Mouse (Mus musculus): ENCODE data around the gene Gm5737. TPM values are rescaled to one million over a fixed set of nuclear protein-coding genes. Genes with fewer than 3 reads are reported as not detected.
A peak's percentile ranks its signal among the peaks of the same experiment; 100 is the strongest.

Gm5737 gene
- polyA plus RNA-seq, 1 experiment = not detected

GRCm38 (mm10) chr7:120859854-120860253, 47.7 kb downstream of the Gm5737 start:
- no peak for DNase-seq
- 77% methylated on average over 11 of the region's 11 CpGs for WGBS
- no peak overlapping the region for H3K27ac ChIP-seq (ENCODE audit: insufficient read depth, low read depth, low read length)

DNA sequence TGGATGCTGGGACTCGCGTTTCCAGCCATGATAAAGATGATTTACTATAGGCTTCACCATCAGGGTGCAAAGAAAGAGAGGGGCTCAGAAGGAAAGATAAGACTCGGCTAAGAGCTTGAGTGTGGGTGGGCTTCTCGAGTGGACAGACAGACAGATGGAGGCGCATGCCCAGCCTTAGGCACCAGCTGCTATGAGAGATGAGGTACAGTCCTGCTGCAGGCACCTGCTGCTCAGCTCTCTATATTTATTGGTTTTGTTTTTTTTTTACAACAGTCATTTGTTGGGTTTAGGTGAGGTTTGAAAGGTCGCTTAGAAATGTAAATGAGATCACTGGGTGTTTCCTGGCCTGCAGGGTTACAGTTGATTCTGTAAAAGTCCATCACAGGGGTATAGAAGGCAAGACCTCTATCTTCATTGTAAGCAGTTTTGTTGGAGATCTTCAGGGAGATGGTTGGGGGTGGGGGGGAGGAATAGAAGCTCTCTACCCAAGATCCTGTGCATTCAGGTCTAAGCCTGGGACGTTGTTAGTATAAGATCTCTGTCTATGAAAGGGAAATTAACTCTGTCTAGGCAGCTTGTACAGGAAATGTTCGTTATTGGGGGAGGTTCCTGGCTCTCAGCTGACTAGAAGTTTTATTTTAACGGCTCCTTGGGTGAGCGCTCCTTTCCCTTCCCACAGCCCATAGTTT, 48.8 kb downstream of the Gm5737 start:
- no peak overlapping the region for H3K4me3 ChIP-seq (ENCODE audit: insufficient read depth, low read depth, low read length)
- 47% methylated on average over 10 of the region's 10 CpGs for WGBS
- no peak for DNase-seq

More at GRCm38 (mm10) chr7:120859854-120860253, 47.7 kb downstream of the Gm5737 start:
- Histone ChIP-seq H3K27me3 (replicated peaks; ENCODE audit: control insufficient read depth, insufficient read depth, low read length) (no peaks in the 10 kb centered on the region), H3K4me1 (ENCODE audit: control insufficient read depth, insufficient read depth, low read length) (no peaks in the 10 kb centered on the region), H3K4me3 (ENCODE audit: insufficient read depth, low read depth, low read length) (no peak overlapping the region), H3K36me3 (ENCODE audit: control insufficient read depth, insufficient read depth, low read length) (no peaks in the 10 kb centered on the region)
- no peak for TF ChIP-seq CTCF (conservative IDR thresholded peaks at IDR 0.05; ENCODE audit: insufficient read depth, insufficient read length, low read depth, low read length)
- TF ChIP-seq POLR2A (IDR thresholded peaks at IDR 0.05; ENCODE audit: low read depth, low read length) = no peak

GRCm38 (mm10) chr7:120861488-120862047, 49.4 kb downstream of the Gm5737 start:
- no peak for TF ChIP-seq CTCF (conservative IDR thresholded peaks at IDR 0.05; ENCODE audit: insufficient read depth, insufficient read length, low read depth, low read length)
- TF ChIP-seq POLR2A (IDR thresholded peaks at IDR 0.05; ENCODE audit: low read depth, low read length) = no peak
- no peak for DNase-seq
- Histone ChIP-seq H3K4me1 (ENCODE audit: control insufficient read depth, insufficient read depth, low read length) (no peaks in the 10 kb centered on the region), H3K36me3 (ENCODE audit: control insufficient read depth, insufficient read depth, low read length) (no peaks in the 10 kb centered on the region), H3K4me3 (ENCODE audit: insufficient read depth, low read depth, low read length) (no peak overlapping the region), H3K27ac (ENCODE audit: insufficient read depth, low read depth, low read length) (no peak overlapping the region), H3K27me3 (replicated peaks; ENCODE audit: control insufficient read depth, insufficient read depth, low read length) (no peaks in the 10 kb centered on the region)
- WGBS = 77% methylated on average over 2 of the region's 2 CpGs

More for the DNA sequence above, 48.8 kb downstream of the Gm5737 start:
- TF ChIP-seq POLR2A (IDR thresholded peaks at IDR 0.05; ENCODE audit: low read depth, low read length) (no peak), CTCF (conservative IDR thresholded peaks at IDR 0.05; ENCODE audit: insufficient read depth, insufficient read length, low read depth, low read length) (no peak)
- Histone ChIP-seq H3K27me3 (replicated peaks; ENCODE audit: control insufficient read depth, insufficient read depth, low read length) (no peaks in the 10 kb centered on the region), H3K27ac (ENCODE audit: insufficient read depth, low read depth, low read length) (no peak overlapping the region), H3K36me3 (ENCODE audit: control insufficient read depth, insufficient read depth, low read length) (no peaks in the 10 kb centered on the region), H3K4me1 (ENCODE audit: control insufficient read depth, insufficient read depth, low read length) (no peaks in the 10 kb centered on the region)

- H3K4me1 ChIP-seq (ENCODE audit: control insufficient read depth, insufficient read depth, low read length) = no peaks in the 10 kb centered on the region
- no peak overlapping the region for H3K4me3 ChIP-seq (ENCODE audit: insufficient read depth, low read depth, low read length)
- WGBS = 56% methylated on average over 3 of the region's 3 CpGs
- H3K27ac ChIP-seq (ENCODE audit: insufficient read depth, low read depth, low read length) = no peak overlapping the region
- H3K36me3 ChIP-seq (ENCODE audit: control insufficient read depth, insufficient read depth, low read length) = no peaks in the 10 kb centered on the region
- no peaks in the 10 kb centered on the region for H3K27me3 ChIP-seq (replicated peaks; ENCODE audit: control insufficient read depth, insufficient read depth, low read length)
- DNase-seq = no peak
- TF ChIP-seq POLR2A (IDR thresholded peaks at IDR 0.05; ENCODE audit: low read depth, low read length) = no peak
- TF ChIP-seq CTCF (conservative IDR thresholded peaks at IDR 0.05; ENCODE audit: insufficient read depth, insufficient read length, low read depth, low read length) = no peak
Measured at GRCm38 (mm10) chr7:120862196-120862595, 50.0 kb downstream of the Gm5737 start.

DNA sequence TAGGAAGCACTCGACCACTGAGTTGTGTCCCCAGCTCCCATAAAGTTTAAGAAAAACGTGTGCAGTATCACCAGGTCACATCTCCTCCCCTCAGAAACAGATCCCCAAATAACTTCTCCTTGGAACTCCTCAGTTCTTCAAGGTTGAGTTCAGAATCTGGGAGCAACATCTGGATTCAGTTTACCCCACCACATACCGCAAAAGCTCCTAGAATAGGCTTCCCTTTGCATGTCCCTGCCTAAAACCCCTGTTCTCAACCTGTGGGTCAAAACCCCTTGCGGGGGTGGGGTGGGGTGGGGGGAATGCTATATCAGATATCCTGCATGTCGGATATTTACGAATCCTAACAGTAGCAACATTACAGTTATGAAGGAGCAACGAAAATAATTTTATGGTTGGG, 50.5 kb downstream of the Gm5737 start:
- Histone ChIP-seq H3K36me3 (ENCODE audit: control insufficient read depth, insufficient read depth, low read length) (no peaks in the 10 kb centered on the region), H3K4me1 (ENCODE audit: control insufficient read depth, insufficient read depth, low read length) (no peaks in the 10 kb centered on the region), H3K27me3 (replicated peaks; ENCODE audit: control insufficient read depth, insufficient read depth, low read length) (no peaks in the 10 kb centered on the region), H3K27ac (ENCODE audit: insufficient read depth, low read depth, low read length) (no peak overlapping the region), H3K4me3 (ENCODE audit: insufficient read depth, low read depth, low read length) (no peak overlapping the region)
- WGBS = 69% methylated on average over 7 of the region's 7 CpGs
- DNase-seq = no peak
- TF ChIP-seq CTCF (conservative IDR thresholded peaks at IDR 0.05; ENCODE audit: insufficient read depth, insufficient read length, low read depth, low read length) = no peak
- no peak for TF ChIP-seq POLR2A (IDR thresholded peaks at IDR 0.05; ENCODE audit: low read depth, low read length)

DNA sequence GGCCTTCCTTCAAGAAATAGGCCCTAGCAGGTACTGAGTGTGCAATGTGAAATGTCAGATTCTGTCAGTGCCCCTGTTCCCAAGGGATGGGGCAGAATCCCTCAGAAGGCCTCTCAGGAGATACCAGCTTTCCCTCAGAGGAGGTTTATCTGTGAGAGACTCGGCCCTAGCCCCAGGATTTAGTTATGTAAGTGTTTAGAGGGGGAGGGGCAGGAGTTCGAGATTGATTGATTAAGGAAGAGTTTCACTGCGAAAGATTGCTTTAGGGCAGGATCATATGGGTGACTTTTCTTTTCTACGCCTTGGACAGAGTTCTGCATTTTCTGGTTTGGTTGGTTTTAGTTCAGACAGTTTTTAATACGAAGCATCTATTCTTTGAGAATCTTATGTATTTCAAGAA, 51.3 kb downstream of the Gm5737 start:
- 67% methylated on average over 5 of the region's 5 CpGs for WGBS
- Histone ChIP-seq H3K36me3 (ENCODE audit: control insufficient read depth, insufficient read depth, low read length) (no peaks in the 10 kb centered on the region), H3K27ac (ENCODE audit: insufficient read depth, low read depth, low read length) (no peak overlapping the region)

DNA sequence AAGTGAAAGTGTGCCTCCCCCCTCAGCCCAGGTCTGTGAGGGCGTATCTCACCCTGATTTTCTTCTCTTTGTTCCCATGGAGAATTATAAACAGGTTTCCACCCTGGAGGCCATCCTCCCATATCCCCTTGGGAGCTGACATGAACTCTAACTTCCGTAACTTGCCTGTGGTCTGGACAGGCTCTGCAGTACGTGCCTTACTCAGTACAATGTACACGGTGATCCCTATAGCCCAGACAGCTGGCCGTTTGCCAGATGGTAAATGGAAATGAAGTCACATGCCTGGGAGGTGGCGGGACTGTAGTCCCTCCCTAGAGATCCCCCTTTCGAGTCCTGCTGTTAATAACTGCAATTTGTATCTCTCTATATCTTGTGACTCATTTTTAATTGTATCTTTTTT, 52.9 kb downstream of the Gm5737 start:
- TF ChIP-seq POLR2A (IDR thresholded peaks at IDR 0.05; ENCODE audit: low read depth, low read length) (no peak), CTCF (conservative IDR thresholded peaks at IDR 0.05; ENCODE audit: insufficient read depth, insufficient read length, low read depth, low read length) (no peak)
- Histone ChIP-seq H3K4me1 (ENCODE audit: control insufficient read depth, insufficient read depth, low read length) (no peaks in the 10 kb centered on the region), H3K4me3 (ENCODE audit: insufficient read depth, low read depth, low read length) (no peak overlapping the region), H3K27ac (ENCODE audit: insufficient read depth, low read depth, low read length) (no peak overlapping the region), H3K27me3 (replicated peaks; ENCODE audit: control insufficient read depth, insufficient read depth, low read length) (no peaks in the 10 kb centered on the region), H3K36me3 (ENCODE audit: control insufficient read depth, insufficient read depth, low read length) (no peaks in the 10 kb centered on the region)
- WGBS = 33% methylated on average over 7 of the region's 7 CpGs
- DNase-seq = peak; percentile 48

More for the DNA sequence above, 51.3 kb downstream of the Gm5737 start:
- H3K27me3 ChIP-seq (replicated peaks; ENCODE audit: control insufficient read depth, insufficient read depth, low read length) = no peaks in the 10 kb centered on the region
- H3K4me3 ChIP-seq (ENCODE audit: insufficient read depth, low read depth, low read length) = no peak overlapping the region
- TF ChIP-seq POLR2A (IDR thresholded peaks at IDR 0.05; ENCODE audit: low read depth, low read length) = no peak
- DNase-seq = no peak
- H3K4me1 ChIP-seq (ENCODE audit: control insufficient read depth, insufficient read depth, low read length) = no peaks in the 10 kb centered on the region
